Mouse (Mus musculus): Measurements from ENCODE around the gene Nt5c3b. TPM values are rescaled to one million over a fixed set of nuclear protein-coding genes. Genes with fewer than 3 reads are reported as not detected.

The Nt5c3b gene
- polyA plus RNA-seq, 1 experiment from 2014 or later: 105 TPM

DNA sequence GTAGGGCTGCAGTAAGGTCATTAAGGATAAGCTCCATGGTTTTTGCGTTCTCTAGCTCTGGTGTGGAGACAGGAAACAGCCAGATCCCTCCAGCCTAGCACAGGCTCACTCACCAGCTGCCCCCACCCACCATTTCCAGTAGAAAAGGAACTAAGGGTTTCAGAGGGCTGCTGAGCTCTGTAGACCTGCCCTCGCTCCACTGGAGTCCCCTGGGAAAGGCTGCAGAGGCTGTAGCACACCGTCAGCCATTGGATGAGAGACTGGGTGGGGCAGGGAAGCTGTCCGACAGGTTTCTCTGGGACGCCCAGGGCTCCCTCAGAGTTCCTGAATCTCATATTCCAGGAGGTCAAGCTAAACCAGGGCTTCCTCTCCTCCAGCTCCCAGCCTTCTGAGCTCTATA, 55.0 kb downstream of the Nt5c3b start:
- Histone ChIP-seq H3K4me2 (no peak overlapping the region), H3K27ac (no peak overlapping the region), H3K27me3 (no peaks in the 10 kb centered on the region), H3K4me3 (no peak overlapping the region), H3K9ac (no peak overlapping the region), H3K4me1 (peaks cover 6% of the 10 kb centered on the region), H3K36me3 (ENCODE audit: poor library complexity, severe bottlenecking) (peaks cover 40% of the 10 kb centered on the region), H3K9me3 (replicated peaks) (no peaks in the 10 kb centered on the region)
- ATAC-seq: no peak
- 50% methylated on average over 5 of the region's 5 CpGs for WGBS

DNA sequence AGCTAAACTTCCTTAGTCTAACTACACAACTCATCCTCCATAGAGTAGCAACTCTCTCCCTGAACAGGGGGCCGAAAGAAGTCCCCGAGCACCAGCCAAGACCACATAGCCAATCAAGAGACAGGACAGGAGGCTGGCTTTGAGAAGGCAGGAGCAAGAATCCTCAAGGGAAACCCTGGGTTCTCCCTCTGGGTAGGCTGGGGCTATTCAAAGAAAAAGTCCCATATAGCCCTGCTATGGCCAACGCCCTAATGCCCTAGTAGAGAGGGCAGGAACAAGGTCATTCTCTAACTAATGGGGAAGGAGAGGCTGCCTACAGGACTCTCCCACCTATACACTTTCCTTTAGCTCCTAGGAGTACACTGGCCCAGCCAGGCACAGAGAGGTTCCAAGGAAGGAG, 56.6 kb downstream of the Nt5c3b start:
- Histone ChIP-seq H3K36me3 (ENCODE audit: poor library complexity, severe bottlenecking) (peaks cover 53% of the 10 kb centered on the region), H3K27ac (no peak overlapping the region), H3K4me1 (peaks cover 2% of the 10 kb centered on the region; the same call in 1 of the 2 replicates), H3K4me2 (no peak overlapping the region), H3K9ac (no peak overlapping the region), H3K27me3 (no peaks in the 10 kb centered on the region), H3K9me3 (replicated peaks) (no peaks in the 10 kb centered on the region), H3K4me3 (no peak overlapping the region)
- 87% methylated on average over 3 of the region's 3 CpGs for WGBS
- ATAC-seq: no peak

DNA sequence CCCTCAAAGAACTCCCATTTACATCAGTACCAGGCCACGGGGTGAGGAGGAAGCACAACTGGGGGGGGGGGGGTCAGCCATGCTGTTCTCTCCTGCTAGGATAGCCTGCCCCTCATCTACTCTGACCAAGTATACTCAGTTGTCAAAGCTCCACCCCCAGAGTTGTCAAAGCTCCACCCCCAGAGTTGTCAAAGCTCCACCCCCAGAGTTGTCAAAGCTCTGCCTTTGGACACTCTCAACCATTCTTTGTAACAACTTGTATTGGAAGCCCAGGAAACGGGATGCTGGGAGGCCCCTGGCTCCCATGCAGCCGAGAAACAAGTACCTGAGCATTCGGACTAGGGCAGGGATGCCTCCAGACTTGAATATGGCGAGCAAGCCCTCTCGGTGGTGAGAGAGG, 58.9 kb downstream of the Nt5c3b start:
- no peak for ATAC-seq
- no peaks in the 10 kb centered on the region for H3K4me1 ChIP-seq
- peaks cover 71% of the 10 kb centered on the region for H3K36me3 ChIP-seq (ENCODE audit: poor library complexity, severe bottlenecking)
- H3K27me3 ChIP-seq: no peaks in the 10 kb centered on the region
- WGBS: 82% methylated on average over 6 of the region's 6 CpGs
- no peaks in the 10 kb centered on the region for H3K9me3 ChIP-seq (replicated peaks)
- H3K27ac ChIP-seq: no peak overlapping the region
- H3K4me3 ChIP-seq: no peak overlapping the region
- no peak overlapping the region for H3K4me2 ChIP-seq
- H3K9ac ChIP-seq: no peak overlapping the region

DNA sequence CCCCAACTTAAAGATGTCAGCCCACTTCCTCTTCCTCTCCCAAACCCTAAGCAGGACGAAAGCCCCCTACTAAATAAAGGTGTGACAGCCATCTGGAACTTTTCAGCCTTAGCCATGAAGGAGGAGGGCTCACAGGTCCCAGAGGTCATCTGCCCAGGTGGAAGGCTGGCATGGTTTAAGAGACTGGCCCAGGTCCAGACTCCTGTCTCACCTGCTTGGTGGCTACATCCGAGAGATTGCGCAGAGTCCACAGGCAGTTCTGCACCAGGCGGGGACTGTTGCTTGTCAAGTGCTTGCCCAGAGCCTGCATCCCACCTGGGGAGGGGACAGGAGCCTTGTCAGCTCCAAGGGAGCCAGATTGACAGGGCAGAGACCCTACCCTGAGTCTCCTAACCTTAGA, 62.3 kb downstream of the Nt5c3b start:
- H3K9ac ChIP-seq: no peak overlapping the region
- H3K27ac ChIP-seq: no peak overlapping the region
- ATAC-seq: no peak
- H3K9me3 ChIP-seq (replicated peaks): no peaks in the 10 kb centered on the region
- no peak overlapping the region for H3K4me2 ChIP-seq
- H3K4me1 ChIP-seq: no peaks in the 10 kb centered on the region
- WGBS: 95% methylated on average over 4 of the region's 4 CpGs
- no peak overlapping the region for H3K4me3 ChIP-seq
- no peaks in the 10 kb centered on the region for H3K27me3 ChIP-seq
- H3K36me3 ChIP-seq (ENCODE audit: poor library complexity, severe bottlenecking): peaks cover 78% of the 10 kb centered on the region

DNA sequence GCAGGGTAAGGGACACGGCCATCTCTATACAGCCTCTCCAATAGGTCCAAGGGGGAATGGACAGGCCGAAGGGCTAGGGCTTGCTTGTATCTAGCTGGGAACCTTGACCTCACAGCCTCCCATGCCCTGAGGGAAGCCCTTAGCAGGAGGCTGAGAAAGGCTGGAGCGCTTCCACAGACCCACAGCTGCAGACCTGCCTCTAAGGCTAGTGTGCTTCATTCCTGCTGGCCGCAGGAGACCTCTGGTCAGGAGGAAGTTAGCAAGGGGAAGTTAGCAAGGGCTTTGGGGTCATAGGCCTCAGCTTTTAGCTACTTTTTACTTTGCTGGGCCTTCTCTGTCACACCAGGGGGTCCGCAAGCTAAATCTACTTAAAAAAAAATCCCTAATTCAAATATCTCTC, 63.2 kb downstream of the Nt5c3b start:
- no peak overlapping the region for H3K9ac ChIP-seq
- H3K27me3 ChIP-seq: no peaks in the 10 kb centered on the region
- no peak for ATAC-seq
- H3K36me3 ChIP-seq (ENCODE audit: poor library complexity, severe bottlenecking): peaks cover 79% of the 10 kb centered on the region
- 84% methylated on average over 5 of the region's 5 CpGs for WGBS
- no peaks in the 10 kb centered on the region for H3K4me1 ChIP-seq
- H3K4me2 ChIP-seq: no peak overlapping the region
- no peaks in the 10 kb centered on the region for H3K9me3 ChIP-seq (replicated peaks)
- no peak overlapping the region for H3K27ac ChIP-seq
- no peak overlapping the region for H3K4me3 ChIP-seq

DNA sequence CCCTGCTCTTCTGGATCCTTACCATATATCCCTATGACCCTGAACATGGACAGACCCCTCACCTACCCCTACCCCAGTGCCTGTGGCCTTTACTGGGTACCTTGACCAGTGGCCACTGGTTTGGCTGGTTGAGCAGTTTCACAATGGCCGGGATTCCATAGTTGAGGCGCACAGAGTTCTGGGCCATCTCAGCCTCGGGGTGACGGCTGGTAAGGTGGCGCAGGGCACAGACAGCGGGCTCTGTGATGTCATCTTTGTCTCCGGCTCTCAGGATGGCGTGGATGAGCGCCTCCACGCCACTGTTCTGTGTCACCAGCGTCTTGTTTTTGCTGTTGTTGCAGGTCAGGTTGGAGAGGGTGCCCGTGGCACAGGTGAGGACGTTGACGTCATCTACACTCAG, 63.6 kb downstream of the Nt5c3b start:
- no peak overlapping the region for H3K27ac ChIP-seq
- 96% methylated on average over 14 of the region's 14 CpGs for WGBS
- no peaks in the 10 kb centered on the region for H3K27me3 ChIP-seq
- H3K4me1 ChIP-seq: no peaks in the 10 kb centered on the region
- ATAC-seq: no peak
- H3K36me3 ChIP-seq (ENCODE audit: poor library complexity, severe bottlenecking): peaks cover 76% of the 10 kb centered on the region
- no peak overlapping the region for H3K4me3 ChIP-seq
- H3K4me2 ChIP-seq: no peak overlapping the region
- H3K9me3 ChIP-seq (replicated peaks): no peaks in the 10 kb centered on the region
- no peak overlapping the region for H3K9ac ChIP-seq

DNA sequence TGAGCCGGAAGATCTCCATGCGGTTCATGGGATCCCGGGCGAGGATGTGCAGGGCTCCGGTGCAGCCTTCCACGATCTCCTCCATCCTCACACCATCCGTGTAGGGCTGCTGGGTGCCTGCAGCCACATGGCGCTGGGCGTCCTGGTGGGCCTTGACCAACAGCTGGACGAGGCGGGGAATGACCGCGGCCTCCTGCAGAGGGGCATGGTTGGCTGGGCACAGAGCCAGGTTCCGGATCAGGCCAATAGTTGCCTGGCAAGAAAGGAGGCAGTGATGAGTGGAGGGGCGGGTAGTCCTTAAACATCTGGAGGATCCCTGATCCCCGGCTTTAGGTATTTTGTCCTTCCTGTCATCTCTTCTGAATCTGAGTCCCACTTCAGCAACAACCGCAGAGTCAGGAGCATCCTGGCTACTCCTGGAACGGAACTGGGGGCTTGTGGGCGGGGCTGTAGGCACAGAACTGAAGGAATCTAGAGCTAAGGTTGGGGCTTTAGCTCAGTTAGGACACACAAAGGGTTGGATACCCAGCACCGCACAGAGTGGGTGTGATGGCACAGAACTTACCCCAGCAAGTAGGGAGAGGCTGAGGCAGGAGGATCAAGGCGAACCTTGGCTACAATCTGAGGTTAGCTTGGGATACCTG, 64.7 kb downstream of the Nt5c3b start:
- WGBS: 91% methylated on average over 21 of the region's 21 CpGs

DNA sequence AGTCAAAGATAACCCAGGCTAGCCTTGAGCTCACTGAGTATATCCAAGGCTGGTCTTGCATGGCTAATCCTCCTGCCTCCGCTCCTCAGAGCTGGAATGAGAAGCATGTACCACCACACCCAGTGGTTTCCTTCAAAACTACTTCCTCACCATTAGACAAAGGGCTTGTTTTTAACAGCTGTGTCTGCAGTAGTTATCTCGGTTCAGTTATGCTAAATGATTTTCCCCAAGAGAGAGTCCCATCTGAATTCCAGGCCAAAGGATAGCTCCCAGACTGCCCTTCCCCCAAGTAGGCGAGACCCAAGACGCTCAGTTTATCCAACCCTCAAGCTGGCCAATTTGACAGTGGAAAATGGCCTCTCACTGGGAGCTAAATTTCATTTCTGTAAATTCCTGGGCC, 65.6 kb downstream of the Nt5c3b start:
- Histone ChIP-seq H3K9me3 (replicated peaks) (no peaks in the 10 kb centered on the region), H3K4me3 (no peak overlapping the region), H3K36me3 (ENCODE audit: poor library complexity, severe bottlenecking) (peaks cover 68% of the 10 kb centered on the region), H3K27ac (no peak overlapping the region), H3K9ac (no peak overlapping the region), H3K27me3 (no peaks in the 10 kb centered on the region), H3K4me1 (0 out of 2 replicates have a peak, but pooled peaks cover 2% of the 10 kb centered on the region), H3K4me2 (no peak overlapping the region)
- no peak for ATAC-seq
- WGBS: 83% methylated on average over 4 of the region's 4 CpGs

More for the DNA sequence above, 64.7 kb downstream of the Nt5c3b start:
- H3K36me3 ChIP-seq (ENCODE audit: poor library complexity, severe bottlenecking): peaks cover 72% of the 10 kb centered on the region
- H3K4me1 ChIP-seq: 0 out of 2 replicates have a peak, but pooled peaks cover 2% of the 10 kb centered on the region
- H3K9me3 ChIP-seq (replicated peaks): no peaks in the 10 kb centered on the region
- H3K4me3 ChIP-seq: no peak overlapping the region
- H3K27ac ChIP-seq: no peak overlapping the region
- no peak for ATAC-seq
- no peak overlapping the region for H3K9ac ChIP-seq
- H3K27me3 ChIP-seq: no peaks in the 10 kb centered on the region
- H3K4me2 ChIP-seq: no peak overlapping the region

DNA sequence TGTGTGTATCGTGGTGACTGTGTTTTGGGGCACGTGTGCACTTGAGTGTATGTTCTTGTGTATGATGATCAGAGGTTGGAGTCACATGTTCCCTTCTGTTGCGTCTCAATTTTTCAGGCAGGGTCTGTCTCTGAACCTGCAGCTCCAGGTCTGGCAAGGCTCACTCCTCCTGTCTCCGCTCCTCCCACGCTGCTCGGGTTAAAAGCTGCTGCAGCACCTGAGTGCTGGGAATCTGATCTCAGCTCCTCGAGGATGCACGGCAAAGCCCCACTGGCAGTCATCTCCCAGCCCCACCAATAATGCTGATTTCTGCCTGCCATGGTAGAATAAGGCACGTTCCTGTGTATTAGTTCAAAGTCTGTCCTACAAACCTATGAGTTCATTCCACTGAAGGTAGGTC, 66.5 kb downstream of the Nt5c3b start:
- Histone ChIP-seq H3K4me2 (no peak overlapping the region), H3K9ac (no peak overlapping the region), H3K27ac (no peak overlapping the region), H3K4me1 (0 out of 2 replicates have a peak, but pooled peaks cover 2% of the 10 kb centered on the region), H3K27me3 (no peaks in the 10 kb centered on the region), H3K4me3 (no peak overlapping the region), H3K9me3 (replicated peaks) (no peaks in the 10 kb centered on the region), H3K36me3 (ENCODE audit: poor library complexity, severe bottlenecking) (peaks cover 62% of the 10 kb centered on the region)
- 92% methylated on average over 9 of the region's 9 CpGs for WGBS
- ATAC-seq: no peak

Small RNA genes within 50 kb of the gene (microRNA-seq; reads per million reads assigned to microRNA genes)
- gene Gm27374 (not detected), gene Mir7116 (0.80 reads per million)

Other genes starting within 250 kb of the Nt5c3b start
- gene Krt9, start 248.6 kb downstream of the Nt5c3b start, polyA plus RNA-seq (2015; fragmentation: Nextera tagmentation; extraction: Ambion mirVana): not detected in 2 replicates
- 0.13 and 0.38 TPM in 2 replicates for gene Krt14, start 234.3 kb downstream of the Nt5c3b start, polyA plus RNA-seq (2015; fragmentation: Nextera tagmentation; extraction: Ambion mirVana)
- not detected in 2 replicates for gene Krt16, start 192.9 kb downstream of the Nt5c3b start, polyA plus RNA-seq (2015; fragmentation: Nextera tagmentation; extraction: Ambion mirVana)
- 0.19 and 0.37 TPM in 2 replicates for gene Krt17, start 180.8 kb downstream of the Nt5c3b start, polyA plus RNA-seq (2015; fragmentation: Nextera tagmentation; extraction: Ambion mirVana)
- not detected in 2 replicates for gene Krt42, start 171.9 kb downstream of the Nt5c3b start, polyA plus RNA-seq (2015; fragmentation: Nextera tagmentation; extraction: Ambion mirVana)
- 1,595 and 1,677 TPM in 2 replicates for gene Eif1, start 121.9 kb downstream of the Nt5c3b start, polyA plus RNA-seq (2015; fragmentation: Nextera tagmentation; extraction: Ambion mirVana)
- gene Gast, start 107.4 kb downstream of the Nt5c3b start, polyA plus RNA-seq (2015; fragmentation: Nextera tagmentation; extraction: Ambion mirVana): 0.56 and 0.89 TPM in 2 replicates
- 93.7 and 98.5 TPM in 2 replicates for gene Hap1, start 85.7 kb downstream of the Nt5c3b start, polyA plus RNA-seq (2015; fragmentation: Nextera tagmentation; extraction: Ambion mirVana)
- 37.1 and 42.8 TPM in 2 replicates for gene Jup, start 44.0 kb downstream of the Nt5c3b start, polyA plus RNA-seq (2015; fragmentation: Nextera tagmentation; extraction: Ambion mirVana)
- 10.9 and 12.3 TPM in 2 replicates for gene P3h4, start 27.0 kb downstream of the Nt5c3b start, polyA plus RNA-seq (2015; fragmentation: Nextera tagmentation; extraction: Ambion mirVana)
- gene Fkbp10, start 26.1 kb downstream of the Nt5c3b start, polyA plus RNA-seq (2015; fragmentation: Nextera tagmentation; extraction: Ambion mirVana): 15.5 and 16.3 TPM in 2 replicates
- gene Klhl10, start 109 bp upstream of the Nt5c3b start, polyA plus RNA-seq (2015; fragmentation: Nextera tagmentation; extraction: Ambion mirVana): 0.70 and 1.1 TPM in 2 replicates
- 12.1 and 12.2 TPM in 2 replicates for gene Klhl11, start 30.9 kb upstream of the Nt5c3b start, polyA plus RNA-seq (2015; fragmentation: Nextera tagmentation; extraction: Ambion mirVana)
- 251 and 271 TPM in 2 replicates for gene Acly, start 86.2 kb upstream of the Nt5c3b start, polyA plus RNA-seq (2015; fragmentation: Nextera tagmentation; extraction: Ambion mirVana)
- 1.6 and 1.9 TPM in 2 replicates for gene Ttc25, start 103.8 kb upstream of the Nt5c3b start, polyA plus RNA-seq (2015; fragmentation: Nextera tagmentation; extraction: Ambion mirVana)
- gene Cnp, start 133.1 kb upstream of the Nt5c3b start, polyA plus RNA-seq (2015; fragmentation: Nextera tagmentation; extraction: Ambion mirVana): 20.1 and 20.8 TPM in 2 replicates
- 94.7 and 101 TPM in 2 replicates for gene Nkiras2, start 177.4 kb upstream of the Nt5c3b start, polyA plus RNA-seq (2015; fragmentation: Nextera tagmentation; extraction: Ambion mirVana)
- 283 and 285 TPM in 2 replicates for gene Dnajc7, start 178.4 kb upstream of the Nt5c3b start, polyA plus RNA-seq (2015; fragmentation: Nextera tagmentation; extraction: Ambion mirVana)

All from forebrain, embryonic 13.5 days (tissue).